Mouse (Mus musculus): ENCODE results near the gene Susd3. TPM values are rescaled to one million over a fixed set of nuclear protein-coding genes. Genes with fewer than 3 reads are reported as not detected.

The Susd3 gene
- polyA plus RNA-seq, 1 experiment from 2014 or later: 1.2 TPM

DNA sequence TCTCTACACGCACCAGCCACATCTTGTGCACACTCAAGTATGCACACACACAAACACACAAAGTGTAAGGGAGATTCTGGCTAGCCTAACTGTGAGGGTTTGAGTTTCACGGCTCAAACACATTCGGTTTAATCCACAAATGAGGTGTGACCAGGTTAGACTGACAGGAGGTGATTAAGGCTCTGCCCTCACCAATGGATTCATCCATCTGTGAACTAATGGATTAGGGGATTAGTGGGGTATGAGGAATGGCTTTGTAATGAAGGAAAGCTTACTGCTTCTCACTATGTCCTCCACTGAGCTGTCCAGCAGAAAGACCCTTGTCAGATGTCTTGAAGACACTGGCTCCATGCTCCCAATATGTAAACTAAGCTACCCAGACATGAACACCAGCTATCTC, 29.9 kb downstream of the Susd3 start:
- Histone ChIP-seq H3K9me3 (peaks cover 4% of the 10 kb centered on the region; the same call in 1 of the 2 replicates), H3K27ac (replicated peaks) (no peak overlapping the region), H3K36me3 (replicated peaks) (no peaks in the 10 kb centered on the region), H3K4me1 (peaks cover 35% of the 10 kb centered on the region), H3K4me3 (no peak overlapping the region), H3K27me3 (replicated peaks; ENCODE audit: low read depth, poor library complexity, severe bottlenecking) (peaks cover 50% of the 10 kb centered on the region)
- 45% methylated on average over 3 of the region's 3 CpGs for WGBS
- DNase-seq (ENCODE audit: low spot score): no peak

DNA sequence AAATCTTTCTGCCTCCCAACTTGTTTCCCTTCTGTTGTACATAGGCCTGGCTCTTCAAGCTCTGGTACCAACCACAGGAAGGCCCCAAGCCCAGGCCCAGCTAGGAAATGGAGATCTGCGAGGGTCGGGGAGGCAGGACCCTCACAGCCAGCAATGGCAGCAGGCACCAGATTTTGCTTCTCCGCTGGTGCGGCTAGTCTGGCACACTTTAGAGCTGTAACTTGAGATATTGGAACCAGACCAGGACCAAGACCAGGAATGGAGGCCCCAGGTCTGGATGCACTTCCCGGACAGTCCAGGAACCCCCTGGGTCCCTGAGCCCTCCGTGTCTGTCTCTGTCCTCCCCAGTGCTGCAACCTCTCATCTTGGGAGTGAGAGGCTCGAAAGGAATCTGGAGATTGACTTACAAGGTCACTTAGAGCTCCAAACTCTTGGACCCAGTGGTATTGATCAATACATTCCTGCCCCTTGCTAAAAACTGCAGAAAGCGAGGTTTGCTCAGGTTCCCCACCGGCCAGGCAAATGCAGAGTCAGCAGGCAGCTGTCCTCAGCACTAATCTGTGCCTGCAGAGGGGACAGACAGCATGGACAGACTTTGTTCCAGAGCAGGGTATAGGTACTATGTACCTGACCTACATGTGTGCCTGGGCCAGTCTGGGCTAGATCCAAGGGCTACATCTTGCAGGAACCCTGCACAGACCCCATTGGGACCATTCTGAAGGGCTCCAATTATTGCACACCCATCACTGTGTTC, 31.5 kb downstream of the Susd3 start:
- Histone ChIP-seq H3K36me3 (replicated peaks) (no peaks in the 10 kb centered on the region), H3K27ac (replicated peaks) (peak overlapping the region; percentile 86; the same call in 1 of the 2 replicates), H3K4me3 (peak overlapping the region; percentile 84), H3K27me3 (replicated peaks; ENCODE audit: low read depth, poor library complexity, severe bottlenecking) (peaks cover 55% of the 10 kb centered on the region), H3K4me1 (peaks cover 42% of the 10 kb centered on the region), H3K9me3 (peaks cover 4% of the 10 kb centered on the region; the same call in 1 of the 2 replicates)
- DNase-seq (ENCODE audit: low spot score): peak; percentile 53
- WGBS: 40% methylated on average over 9 of the region's 9 CpGs

DNA sequence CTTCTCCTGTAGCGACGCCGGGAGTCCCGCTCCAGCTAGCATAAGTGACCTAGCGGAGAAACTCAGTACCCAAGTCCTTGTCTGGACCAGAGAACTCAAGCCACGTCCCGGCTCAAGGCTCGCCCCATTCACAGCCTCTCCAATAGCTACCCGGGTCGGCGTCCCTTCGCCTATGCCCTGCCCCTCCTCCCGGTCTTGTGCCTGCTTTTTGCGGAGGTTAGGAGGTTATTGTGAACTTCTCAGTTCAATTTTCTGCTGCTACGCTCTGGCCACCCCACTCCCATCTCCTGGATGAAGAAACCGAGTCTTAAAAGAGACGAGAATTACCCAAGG, 32.3 kb downstream of the Susd3 start:
- DNase-seq (ENCODE audit: low spot score): no peak
- H3K4me1 ChIP-seq: peaks cover 50% of the 10 kb centered on the region
- peak overlapping the region; percentile 86 for H3K27ac ChIP-seq (replicated peaks)
- H3K36me3 ChIP-seq (replicated peaks): no peaks in the 10 kb centered on the region
- WGBS: 3% methylated on average over 17 of the region's 17 CpGs
- H3K4me3 ChIP-seq: peak overlapping the region; percentile 84
- H3K9me3 ChIP-seq: peaks cover 4% of the 10 kb centered on the region; the same call in 1 of the 2 replicates
- peaks cover 55% of the 10 kb centered on the region for H3K27me3 ChIP-seq (replicated peaks; ENCODE audit: low read depth, poor library complexity, severe bottlenecking)

DNA sequence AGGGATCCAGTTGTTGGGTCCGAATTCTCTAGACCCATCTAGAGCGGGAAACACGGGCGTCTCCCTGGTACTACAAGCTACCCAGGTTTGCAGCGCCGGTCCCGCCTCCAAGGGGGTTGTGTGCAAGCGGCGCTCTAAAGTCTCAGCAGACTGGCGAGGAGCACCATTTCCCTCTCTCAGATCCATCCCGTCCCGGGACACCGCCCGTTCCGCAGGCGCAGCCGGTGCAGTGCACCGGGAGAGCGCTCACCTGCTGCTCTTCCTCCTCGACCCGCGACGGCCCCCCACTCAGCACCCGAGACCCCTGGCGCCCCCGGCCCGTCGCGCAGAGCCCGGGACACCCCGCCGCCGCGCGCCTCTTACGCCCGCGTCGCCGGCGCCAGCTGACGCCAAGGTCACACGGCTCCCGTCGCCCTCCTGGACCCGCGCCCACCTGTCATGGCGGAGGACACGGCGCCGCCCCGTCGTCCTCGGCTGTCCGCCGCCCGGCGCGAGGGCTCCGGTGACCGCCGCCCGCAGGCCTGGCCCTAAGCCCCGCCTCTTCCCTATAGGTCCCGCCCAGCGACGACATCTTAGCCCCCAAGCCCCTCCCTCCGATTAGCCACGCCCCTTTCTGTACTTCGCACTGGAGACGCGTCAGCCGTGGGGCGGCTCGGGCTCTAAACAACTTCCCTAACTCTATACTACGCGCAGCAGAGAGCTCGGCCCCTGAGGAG, 32.8 kb downstream of the Susd3 start, which contains the start of gene Card19:
Gene Card19 (minus strand): TSS at position 534 of the 716 bp plus-strand sequence.
- H3K9me3 ChIP-seq: no peaks in the 10 kb centered on the region
- no peaks in the 10 kb centered on the region for H3K36me3 ChIP-seq (replicated peaks)
- WGBS: under 1% methylated on average over 78 of the region's 78 CpGs
- H3K27me3 ChIP-seq (replicated peaks; ENCODE audit: low read depth, poor library complexity, severe bottlenecking): peaks cover 55% of the 10 kb centered on the region
- H3K27ac ChIP-seq (replicated peaks): peak within 1 kb of the TSS; percentile 86
- peak within 1 kb of the TSS; percentile 84 for H3K4me3 ChIP-seq
- DNase-seq (ENCODE audit: low spot score): peak; percentile 93
- H3K4me1 ChIP-seq: peaks cover 55% of the 10 kb centered on the region

DNA sequence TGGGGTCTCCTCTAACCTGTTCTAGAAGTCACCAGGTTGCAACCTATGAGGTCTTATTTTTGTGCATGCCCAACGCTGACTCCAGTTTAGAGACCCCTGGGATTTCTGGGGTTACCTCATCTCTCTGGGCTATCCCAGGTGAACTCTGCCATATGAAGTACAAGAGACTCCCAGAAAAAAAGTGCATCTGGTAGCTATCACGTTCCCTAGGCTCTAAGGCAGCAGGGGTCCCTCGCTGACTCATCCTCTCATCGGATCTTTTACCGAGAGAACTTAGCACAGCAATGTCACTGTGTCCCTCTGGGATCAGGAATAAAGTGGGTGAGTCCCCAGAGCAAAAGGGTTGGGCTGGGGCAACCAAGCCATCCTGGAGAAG, 33.4 kb downstream of the Susd3 start:
- peak overlapping the region; percentile 86 for H3K27ac ChIP-seq (replicated peaks)
- WGBS: 10% methylated on average over 5 of the region's 5 CpGs
- peaks cover 51% of the 10 kb centered on the region for H3K27me3 ChIP-seq (replicated peaks; ENCODE audit: low read depth, poor library complexity, severe bottlenecking)
- H3K36me3 ChIP-seq (replicated peaks): no peaks in the 10 kb centered on the region
- H3K4me1 ChIP-seq: peaks cover 55% of the 10 kb centered on the region
- DNase-seq (ENCODE audit: low spot score): no peak
- peak overlapping the region; percentile 84 for H3K4me3 ChIP-seq
- H3K9me3 ChIP-seq: no peaks in the 10 kb centered on the region

- Histone ChIP-seq H3K36me3 (replicated peaks) (no peaks in the 10 kb centered on the region), H3K9me3 (no peaks in the 10 kb centered on the region), H3K4me1 (peaks cover 57% of the 10 kb centered on the region), H3K27ac (replicated peaks) (no peak overlapping the region), H3K27me3 (replicated peaks; ENCODE audit: low read depth, poor library complexity, severe bottlenecking) (peaks cover 51% of the 10 kb centered on the region), H3K4me3 (peak overlapping the region; percentile 84; the same call in 1 of the 2 replicates)
- no peak for DNase-seq (ENCODE audit: low spot score)
- 88% methylated on average over 3 of the region's 3 CpGs for WGBS
Measured at GRCm38 (mm10) chr13:49214454-49214853, 34.1 kb downstream of the Susd3 start.

DNA sequence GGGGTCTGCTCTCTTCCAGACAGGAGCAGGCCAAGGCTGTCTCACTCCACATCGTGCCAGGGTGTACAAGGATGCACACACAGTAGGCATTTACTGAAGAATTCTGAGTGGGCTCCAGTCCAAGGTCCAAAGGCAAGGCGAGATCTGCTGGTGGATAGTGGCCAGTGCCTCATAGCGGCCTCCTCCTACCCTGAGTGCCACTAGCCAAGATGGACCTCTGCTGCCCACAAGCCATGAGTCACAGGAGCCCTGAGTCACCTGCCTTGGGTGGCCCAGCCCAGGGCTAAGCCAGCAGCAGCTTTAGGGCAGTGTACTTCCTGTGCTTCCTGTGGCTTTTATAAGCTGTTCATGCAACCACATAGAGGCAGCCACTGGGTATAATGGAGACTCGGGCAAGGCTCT, 35.0 kb downstream of the Susd3 start:
- WGBS: 67% methylated on average over 4 of the region's 4 CpGs
- no peak for DNase-seq (ENCODE audit: low spot score)
- Histone ChIP-seq H3K4me1 (peaks cover 57% of the 10 kb centered on the region), H3K36me3 (replicated peaks) (no peaks in the 10 kb centered on the region), H3K27ac (replicated peaks) (no peak overlapping the region), H3K4me3 (no peak overlapping the region), H3K27me3 (replicated peaks; ENCODE audit: low read depth, poor library complexity, severe bottlenecking) (peaks cover 45% of the 10 kb centered on the region), H3K9me3 (no peaks in the 10 kb centered on the region)

GRCm38 (mm10) chr13:49212711-49213500, 35.6 kb downstream of the Susd3 start:
- no peaks in the 10 kb centered on the region for H3K9me3 ChIP-seq
- 81% methylated on average over 4 of the region's 4 CpGs for WGBS
- DNase-seq (ENCODE audit: low spot score): no peak
- H3K27me3 ChIP-seq (replicated peaks; ENCODE audit: low read depth, poor library complexity, severe bottlenecking): peaks cover 40% of the 10 kb centered on the region
- H3K27ac ChIP-seq (replicated peaks): no peak overlapping the region
- no peaks in the 10 kb centered on the region for H3K36me3 ChIP-seq (replicated peaks)
- peaks cover 57% of the 10 kb centered on the region for H3K4me1 ChIP-seq
- H3K4me3 ChIP-seq: no peak overlapping the region

GRCm38 (mm10) chr13:49209306-49209705, 39.2 kb downstream of the Susd3 start:
- no peaks in the 10 kb centered on the region for H3K9me3 ChIP-seq
- H3K36me3 ChIP-seq (replicated peaks): no peaks in the 10 kb centered on the region
- peaks cover 33% of the 10 kb centered on the region for H3K4me1 ChIP-seq
- no peak overlapping the region for H3K27ac ChIP-seq (replicated peaks)
- no peak overlapping the region for H3K4me3 ChIP-seq
- peaks cover 17% of the 10 kb centered on the region for H3K27me3 ChIP-seq (replicated peaks; ENCODE audit: low read depth, poor library complexity, severe bottlenecking)
- 70% methylated on average over 7 of the region's 7 CpGs for WGBS
- DNase-seq (ENCODE audit: low spot score): no peak

GRCm38 (mm10) chr13:49206341-49206740, 42.2 kb downstream of the Susd3 start:
- H3K9me3 ChIP-seq: no peaks in the 10 kb centered on the region
- peaks cover 18% of the 10 kb centered on the region for H3K4me1 ChIP-seq
- WGBS: 88% methylated on average over 2 of the region's 2 CpGs
- H3K4me3 ChIP-seq: no peak overlapping the region
- no peak for DNase-seq (ENCODE audit: low spot score)
- H3K27me3 ChIP-seq (replicated peaks; ENCODE audit: low read depth, poor library complexity, severe bottlenecking): no peaks in the 10 kb centered on the region
- H3K36me3 ChIP-seq (replicated peaks): no peaks in the 10 kb centered on the region
- no peak overlapping the region for H3K27ac ChIP-seq (replicated peaks)

GRCm38 (mm10) chr13:49205381-49205998, 43.0 kb downstream of the Susd3 start:
- Histone ChIP-seq H3K27ac (replicated peaks) (no peak overlapping the region), H3K27me3 (replicated peaks; ENCODE audit: low read depth, poor library complexity, severe bottlenecking) (no peaks in the 10 kb centered on the region), H3K9me3 (no peaks in the 10 kb centered on the region), H3K4me3 (no peak overlapping the region), H3K4me1 (peaks cover 11% of the 10 kb centered on the region), H3K36me3 (replicated peaks) (no peaks in the 10 kb centered on the region)
- peak; percentile 84 for DNase-seq (ENCODE audit: low spot score)
- 57% methylated on average over 13 of the region's 13 CpGs for WGBS

DNA sequence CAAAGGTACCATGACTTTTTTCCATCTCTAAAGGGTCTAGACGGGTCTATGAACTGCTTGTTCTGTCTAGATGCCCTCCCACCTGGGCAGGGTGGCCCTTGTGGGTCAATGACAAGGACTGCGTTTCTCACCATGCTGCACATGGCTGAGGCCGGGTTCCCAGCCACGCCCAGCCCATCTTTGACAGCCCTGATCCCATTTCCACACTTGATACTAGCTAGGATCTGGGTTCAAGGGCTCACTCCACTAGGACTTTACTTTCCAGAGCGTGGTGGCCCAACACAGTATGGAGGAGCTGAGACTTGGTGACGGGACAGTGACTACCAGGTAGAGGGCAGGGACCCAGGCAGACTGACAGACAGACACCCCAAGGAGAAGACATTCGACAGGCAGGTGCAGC, 46.0 kb downstream of the Susd3 start:
- H3K36me3 ChIP-seq (replicated peaks): no peaks in the 10 kb centered on the region

More for the DNA sequence above, 46.0 kb downstream of the Susd3 start:
- DNase-seq (ENCODE audit: low spot score): no peak
- WGBS: 92% methylated on average over 7 of the region's 7 CpGs
- Histone ChIP-seq H3K27ac (replicated peaks) (no peak overlapping the region), H3K9me3 (no peaks in the 10 kb centered on the region), H3K27me3 (replicated peaks; ENCODE audit: low read depth, poor library complexity, severe bottlenecking) (no peaks in the 10 kb centered on the region), H3K4me3 (no peak overlapping the region), H3K4me1 (peaks cover 4% of the 10 kb centered on the region; the same call in 1 of the 2 replicates)
